Mouse (Mus musculus) MEL (cell line): ENCODE measurements at regions not wholly inside any gene's neighbourhood (a gene's known extent, or its start where the extent isn't known, plus 50 kb on each side); places are given as distances from the start of the nearest gene placed in this dataset.

ENCODE experiments used
- DNase-seq: peaks from one replicate; pipeline ENCODE4 v3.0.0; 2011; ENCODE audit warnings: low read depth, low spot score
- H3K27ac ChIP-seq: 2 replicates; pipeline ENCODE4 v1.5.1; 2012; ENCODE audit warnings: low read depth, mild to moderate bottlenecking, control low read depth, low read length, moderate library complexity; ENCODE audit not compliant: control insufficient read depth
- H3K27me3 ChIP-seq, 2 experiments: fragments of 150-350 bp in 1 of 2; sonication (generic) in 1 of 2; 2 replicates each; pipeline ENCODE4 v1.6.1; 2012; ENCODE audit warnings: low read length in 2 of 2, mild to moderate bottlenecking in 2 of 2, improper control_type of control experiment in 1 of 2, moderate library complexity in 1 of 2; ENCODE audit not compliant: insufficient read depth in 2 of 2, control insufficient read depth in 1 of 2
- H3K36me3 ChIP-seq, 2 experiments: 2 replicates each; pipeline ENCODE4 v1.6.1; 2012 to 2014; ENCODE audit warnings: low read length in 2 of 2, improper control_type of control experiment in 1 of 2, inconsistent platforms in 1 of 2, mild to moderate bottlenecking in 1 of 2; ENCODE audit not compliant: insufficient read depth in 2 of 2, control insufficient read depth in 1 of 2
- H3K4me1 ChIP-seq, 2 experiments: fragments of 150-350 bp in 1 of 2; sonication (generic) in 1 of 2; 2 replicates each; pipeline ENCODE4 v1.6.1; 2012; ENCODE audit warnings: low read length in 2 of 2, improper control_type of control experiment in 1 of 2, mild to moderate bottlenecking in 1 of 2; ENCODE audit not compliant: insufficient read depth in 2 of 2, control insufficient read depth in 1 of 2
- H3K4me3 ChIP-seq, 2 experiments: fragments of 150-350 bp in 1 of 2; sonication (generic) in 1 of 2; 2 replicates each; pipeline ENCODE4 v1.5.1; 2012; ENCODE audit warnings: low read depth in 2 of 2, low read length in 2 of 2, mild to moderate bottlenecking in 2 of 2, moderate library complexity in 2 of 2, control low read depth in 1 of 2, improper control_type of control experiment in 1 of 2; ENCODE audit not compliant: control insufficient read depth in 1 of 2, insufficient read depth in 1 of 2
- H3K79me2 ChIP-seq: 2 replicates; pipeline ENCODE4 v1.6.1; 2012; ENCODE audit warnings: mild to moderate bottlenecking, low read length, moderate library complexity; ENCODE audit not compliant: control insufficient read depth, poor library complexity, insufficient read depth
- H3K9ac ChIP-seq: 2 replicates; pipeline ENCODE4 v1.6.1; 2012; ENCODE audit warnings: low read depth, mild to moderate bottlenecking, control low read depth, low read length, moderate library complexity; ENCODE audit not compliant: control insufficient read depth, poor library complexity, severe bottlenecking
- H3K9me3 ChIP-seq: fragments of 150-350 bp; sonication (generic); replicated peaks from 2 replicates; pipeline ENCODE4 v1.6.1; 2012; ENCODE audit warnings: mild to moderate bottlenecking, low read length, improper control_type of control experiment, moderate library complexity; ENCODE audit not compliant: insufficient read depth
- CTCF ChIP-seq, 3 experiments: IDR thresholded peaks in 2 of 3; conservative IDR thresholded peaks in 1 of 3; 2 replicates each; pipeline ENCODE4 v1.5.1; 2011 to 2012; ENCODE audit warnings: low read length in 3 of 3, low read depth in 2 of 3, mild to moderate bottlenecking in 2 of 3, improper control_type of control experiment in 1 of 3, inconsistent platforms in 1 of 3, mixed read lengths in 1 of 3, moderate library complexity in 1 of 3; ENCODE audit not compliant: control insufficient read depth in 1 of 3, insufficient read depth in 1 of 3, poor library complexity in 1 of 3, severe bottlenecking in 1 of 3
- ELF1 ChIP-seq: IDR thresholded peaks from 2 replicates; pipeline ENCODE4 v1.6.1; 2014; ENCODE audit warnings: low read depth, mild to moderate bottlenecking, inconsistent platforms, low read length, improper control_type of control experiment, moderate library complexity
- JUND ChIP-seq: IDR thresholded peaks from 2 replicates; pipeline ENCODE4 v1.6.1; 2011; ENCODE audit warnings: low read depth, mild to moderate bottlenecking, improper control_type of control experiment, low read length
- KAT2A ChIP-seq: conservative IDR thresholded peaks from 2 replicates; pipeline ENCODE4 v1.6.1; 2012; ENCODE audit warnings: low read depth, low read length, improper control_type of control experiment, inconsistent platforms
- MAFK ChIP-seq: IDR thresholded peaks from 2 replicates; pipeline ENCODE4 v1.6.1; 2011; ENCODE audit warnings: low read depth, mild to moderate bottlenecking, low read length, improper control_type of control experiment, borderline replicate concordance
- MAX ChIP-seq: IDR thresholded peaks from 2 replicates; pipeline ENCODE4 v1.6.1; 2011; ENCODE audit warnings: low read length, improper control_type of control experiment
- MAZ ChIP-seq: IDR thresholded peaks from 2 replicates; pipeline ENCODE4 v1.6.1; 2012; ENCODE audit warnings: low read depth, mild to moderate bottlenecking, inconsistent platforms, low read length, improper control_type of control experiment
- MYC ChIP-seq: IDR thresholded peaks from 2 replicates; pipeline ENCODE4 v1.6.1; 2011; ENCODE audit warnings: low read depth, mild to moderate bottlenecking, low read length, improper control_type of control experiment, moderate library complexity
- NRF1 ChIP-seq: IDR thresholded peaks from 2 replicates; pipeline ENCODE4 v1.6.1; 2014; ENCODE audit warnings: low read depth, mild to moderate bottlenecking, inconsistent platforms, low read length, improper control_type of control experiment, moderate library complexity; ENCODE audit not compliant: poor library complexity, insufficient read depth, severe bottlenecking
- POLR2A ChIP-seq, 2 experiments: IDR thresholded peaks; 2 replicates each; pipeline ENCODE4 v1.6.1; 2011 to 2012; ENCODE audit warnings: low read length in 2 of 2, mild to moderate bottlenecking in 2 of 2, control low read depth in 1 of 2, improper control_type of control experiment in 1 of 2, low read depth in 1 of 2, moderate library complexity in 1 of 2; ENCODE audit not compliant: control insufficient read depth in 1 of 2, insufficient read depth in 1 of 2, poor library complexity in 1 of 2
- POLR2AphosphoS2 ChIP-seq: IDR thresholded peaks from 2 replicates; pipeline ENCODE4 v1.6.1; 2011; ENCODE audit warnings: low read length, improper control_type of control experiment
- POLR2AphosphoS5 ChIP-seq: IDR thresholded peaks from 2 replicates; pipeline ENCODE4 v1.6.1; 2012; ENCODE audit warnings: low read depth, borderline replicate concordance, mild to moderate bottlenecking, inconsistent platforms, low read length, moderate library complexity, mixed read lengths
- SIN3A ChIP-seq: IDR thresholded peaks from 2 replicates; pipeline ENCODE4 v1.6.1; 2012; ENCODE audit warnings: low read length, improper control_type of control experiment, inconsistent platforms
- SMC3 ChIP-seq: IDR thresholded peaks from 2 replicates; pipeline ENCODE4 v1.6.1; 2011; ENCODE audit warnings: low read depth, low read length, improper control_type of control experiment
- TBP ChIP-seq: IDR thresholded peaks from 2 replicates; pipeline ENCODE4 v1.8.0; 2011; ENCODE audit warnings: low read depth, low read length, improper control_type of control experiment
- TCF12 ChIP-seq: IDR thresholded peaks from 2 replicates; pipeline ENCODE4 v1.6.1; 2014; ENCODE audit warnings: low read depth, mild to moderate bottlenecking, inconsistent platforms, low read length, improper control_type of control experiment, moderate library complexity
- USF2 ChIP-seq, 2 experiments: IDR thresholded peaks; 2 replicates each; pipeline ENCODE4 v1.6.1; 2011 to 2012; ENCODE audit warnings: improper control_type of control experiment in 2 of 2, low read length in 2 of 2, borderline replicate concordance in 1 of 2, inconsistent platforms in 1 of 2, low read depth in 1 of 2, mild to moderate bottlenecking in 1 of 2; ENCODE audit not compliant: insufficient read depth in 1 of 2
- ZC3H11A ChIP-seq: IDR thresholded peaks from 2 replicates; pipeline ENCODE4 v1.6.1; 2012; ENCODE audit warnings: low read depth, mild to moderate bottlenecking, inconsistent platforms, low read length, improper control_type of control experiment
- ZKSCAN1 ChIP-seq: IDR thresholded peaks from 2 replicates; pipeline ENCODE4 v1.6.1; 2012; ENCODE audit warnings: low read depth, mild to moderate bottlenecking, inconsistent platforms, low read length, improper control_type of control experiment, moderate library complexity
- ZMIZ1 ChIP-seq: IDR thresholded peaks from 2 replicates; pipeline ENCODE4 v1.6.1; 2012; ENCODE audit warnings: low read depth, mild to moderate bottlenecking, inconsistent platforms, low read length, improper control_type of control experiment, moderate library complexity

DNA sequence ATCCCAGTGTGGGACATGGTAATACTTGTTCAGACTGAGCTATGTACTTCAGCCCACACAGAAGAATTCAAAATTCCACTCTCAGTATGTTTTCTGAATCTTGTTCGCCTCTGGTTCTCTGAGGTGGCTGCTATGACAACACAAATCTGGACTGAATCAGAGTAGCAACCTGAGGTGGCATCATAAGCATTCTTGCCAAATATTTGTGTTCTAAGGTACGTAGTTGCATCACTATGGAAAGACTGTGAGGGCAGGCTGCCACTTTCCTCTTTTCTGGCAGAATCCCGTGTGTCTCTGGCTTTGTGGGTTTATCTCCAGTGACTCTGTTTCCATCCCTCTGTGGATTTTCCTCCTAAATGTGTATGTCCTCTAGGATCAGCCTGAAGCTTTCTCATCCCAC lies 978.7 kb downstream of the Slc22a22 start:
- H3K36me3 ChIP-seq = no peaks in the 10 kb centered on the region
- no peak overlapping the region for H3K9ac ChIP-seq
- H3K27ac ChIP-seq = no peak overlapping the region
- no peaks in the 10 kb centered on the region for H3K79me2 ChIP-seq
- no peaks in the 10 kb centered on the region for H3K4me1 ChIP-seq
- H3K27me3 ChIP-seq = no peaks in the 10 kb centered on the region
- TF ChIP-seq USF2 (IDR thresholded peaks at IDR 0.05; ENCODE audit: borderline replicate concordance in 1 of 2, insufficient read depth in 1 of 2, low read depth in 1 of 2, low read length in 2 of 2) (no peak), ZKSCAN1 (no peak), ZC3H11A (no peak), TBP (no peak), JUND (no peak), ZMIZ1 (no peak), MAFK (no peak), ELF1 (no peak), MAZ (no peak), SMC3 (no peak), CTCF (IDR thresholded peaks at IDR 0.05 in 2 of 3, conservative IDR thresholded peaks at IDR 0.05 in 1 of 3; ENCODE audit: control insufficient read depth in 1 of 3, insufficient read depth in 1 of 3, low read depth in 2 of 3, low read length in 3 of 3, poor library complexity in 1 of 3, severe bottlenecking in 1 of 3) (no peak), KAT2A (no peak), POLR2A (IDR thresholded peaks at IDR 0.05; ENCODE audit: control insufficient read depth in 1 of 2, insufficient read depth in 1 of 2, low read depth in 1 of 2, low read length in 2 of 2, poor library complexity in 1 of 2) (no peak), TCF12 (no peak), POLR2AphosphoS2 (no peak), POLR2AphosphoS5 (no peak), MAX (no peak)
- H3K9me3 ChIP-seq = no peaks in the 10 kb centered on the region
- no peak overlapping the region for H3K4me3 ChIP-seq
- no peak for DNase-seq

DNA sequence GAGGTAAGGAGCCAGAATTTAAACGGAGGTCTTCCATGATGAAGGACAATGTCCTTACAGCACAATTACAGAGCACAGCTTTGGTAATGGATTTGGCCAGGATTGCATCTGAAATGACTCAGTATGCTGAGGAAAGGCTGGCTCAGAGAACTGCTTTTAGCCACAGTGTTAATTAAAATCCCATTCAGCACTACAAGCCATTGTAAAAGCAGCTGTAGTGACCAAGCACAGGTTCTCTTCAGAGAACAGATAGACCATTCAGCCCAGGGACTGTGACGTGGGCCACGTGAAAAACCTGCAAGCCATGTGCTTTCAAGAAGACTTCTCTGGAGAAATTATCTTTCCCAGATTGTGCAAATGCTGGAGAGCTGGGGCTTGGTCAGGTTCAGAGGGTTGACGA lies 979.7 kb downstream of the Slc22a22 start:
- H3K4me3 ChIP-seq = no peak overlapping the region
- no peaks in the 10 kb centered on the region for H3K9me3 ChIP-seq
- no peaks in the 10 kb centered on the region for H3K4me1 ChIP-seq
- no peak for DNase-seq
- H3K36me3 ChIP-seq = no peaks in the 10 kb centered on the region
- H3K9ac ChIP-seq = no peak overlapping the region
- H3K27ac ChIP-seq = no peak overlapping the region
- no peaks in the 10 kb centered on the region for H3K27me3 ChIP-seq
- TF ChIP-seq JUND (no peak), SIN3A (no peak), NRF1 (no peak), SMC3 (no peak), ELF1 (no peak), MYC (no peak)
- no peaks in the 10 kb centered on the region for H3K79me2 ChIP-seq
